Mouse (Mus musculus) E14TG2a.4 (cell line): ENCODE measurements around the gene Tmprss2.

ENCODE experiments used
- CTCF ChIP-seq: conservative IDR thresholded peaks from 2 replicates; pipeline ENCODE4 v1.5.1; 2014; ENCODE audit warnings: low read length
- POU5F1 ChIP-seq: IDR thresholded peaks from 2 replicates; pipeline ENCODE4 v1.6.1; 2014; ENCODE audit warnings: low read length, borderline replicate concordance

DNA sequence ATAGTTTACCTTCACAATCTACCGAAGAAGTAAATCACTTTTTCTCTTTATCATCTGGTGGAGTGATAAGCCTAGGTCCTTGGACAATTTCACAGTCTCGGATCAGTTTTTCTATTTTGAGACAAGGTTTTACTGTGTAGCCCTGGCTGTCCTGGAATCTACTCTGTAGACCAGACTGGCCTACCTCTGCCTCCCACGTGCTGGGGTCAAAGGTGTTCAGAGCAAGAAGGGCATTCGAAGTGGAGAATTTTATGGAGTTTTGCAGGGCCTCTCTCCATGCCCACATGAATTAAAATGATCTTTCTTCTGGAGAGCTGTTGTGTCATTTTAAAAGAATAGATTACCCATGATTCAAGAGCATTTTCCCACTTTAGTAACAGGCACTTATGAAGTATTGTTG lies 1.0 kb upstream of the Tmprss2 start:
- TF ChIP-seq CTCF (no peak), POU5F1 (no peak)
